Mouse (Mus musculus) bone marrow macrophage, adult 2 months (primary cell): ENCODE results near the gene Aadacl2.

Experiments used
- CTCF ChIP-seq: IDR thresholded peaks from 2 replicates; pipeline ENCODE4 v1.5.1; 2012; ENCODE audit warnings: low read depth, mild to moderate bottlenecking, low read length, moderate library complexity
- POLR2A ChIP-seq: IDR thresholded peaks from 2 replicates; pipeline ENCODE4 v1.6.1; 2012; ENCODE audit warnings: mild to moderate bottlenecking, low read depth, low read length, borderline replicate concordance

DNA sequence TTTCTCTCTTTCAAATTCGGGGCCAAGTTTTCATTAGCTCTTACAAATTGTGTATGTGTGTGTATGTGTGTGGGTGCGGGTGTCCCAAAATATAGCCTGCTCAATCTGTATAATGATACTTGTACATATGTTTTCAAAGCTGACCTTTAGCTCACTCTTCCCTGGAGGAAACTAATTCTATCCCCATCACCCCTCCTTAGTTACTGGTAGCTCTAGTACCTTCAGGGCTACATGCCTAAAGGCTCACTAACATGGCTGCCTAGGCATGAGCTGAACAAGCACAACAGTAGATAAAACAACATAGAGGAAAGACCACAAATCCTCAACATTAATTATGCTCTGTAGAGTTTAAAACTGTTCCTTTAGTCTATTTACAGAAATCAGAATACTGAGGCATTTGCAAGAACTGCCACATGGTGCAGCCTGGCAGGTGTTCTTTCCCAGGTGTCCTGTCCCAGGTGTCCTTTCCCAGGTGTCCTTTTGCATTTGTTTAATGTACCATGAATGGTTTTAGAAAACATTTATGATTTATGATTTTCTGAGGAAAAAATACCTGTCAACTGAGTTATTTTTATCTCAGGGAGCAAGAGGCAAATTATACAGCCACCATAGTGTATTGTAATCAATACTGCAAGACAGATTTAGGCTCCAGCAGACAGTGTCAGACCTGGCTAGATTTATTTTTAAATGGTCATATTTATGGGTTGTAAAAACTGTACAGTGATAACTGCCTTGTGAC, 50.7 kb downstream of the Aadacl2 start:
- no peak for TF ChIP-seq CTCF
- TF ChIP-seq POLR2A = no peak
